Mouse (Mus musculus) right cerebral cortex, postnatal 36 days (tissue): ENCODE results near the gene Arnt.
"Not testable (repeated sequence)": the region's sequence is repeated elsewhere in the genome, so short reads cannot be mapped to it uniquely, and the experiment has no call there.

ENCODE experiments used
- DNase-seq, 2 experiments: peaks; one replicate each; pipeline ENCODE4 v3.0.0; 2022; ENCODE audit warnings: low spot score in 2 of 2, mixed read lengths in 1 of 2

Arnt gene

DNA sequence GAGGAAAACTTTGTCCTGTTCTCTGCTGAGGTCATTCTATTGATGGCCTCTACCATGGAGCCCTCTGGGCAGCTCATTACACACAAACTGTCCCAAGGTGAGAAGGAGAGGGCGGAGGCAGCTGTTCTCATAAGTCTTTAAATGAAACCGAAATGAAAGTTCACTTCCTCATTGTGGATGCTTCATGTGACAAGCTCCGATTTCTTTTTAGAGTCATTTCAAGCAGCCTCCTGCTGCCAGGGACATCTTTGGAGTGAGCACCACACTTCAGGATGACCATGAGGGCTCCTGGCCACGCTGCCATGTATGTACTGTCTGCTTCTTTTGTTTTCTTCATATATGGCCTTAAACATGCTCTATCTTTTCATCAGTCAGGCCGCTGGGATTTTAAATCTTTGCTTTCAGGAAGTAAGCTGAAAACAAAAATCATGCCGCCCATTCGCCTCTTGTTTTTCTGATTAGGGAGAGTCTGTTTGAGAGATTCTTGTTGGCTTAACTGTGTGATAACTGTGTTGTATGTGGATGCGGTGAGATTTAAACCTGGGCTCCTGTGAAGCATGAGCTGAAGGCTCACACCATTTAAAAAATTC is 92.5 kb downstream of the Arnt start, which contains the start of gene Ctss:
TSS of gene Ctss (plus strand) at position 165 of the 590 bp plus-strand sequence.
- no peak for DNase-seq

DNA sequence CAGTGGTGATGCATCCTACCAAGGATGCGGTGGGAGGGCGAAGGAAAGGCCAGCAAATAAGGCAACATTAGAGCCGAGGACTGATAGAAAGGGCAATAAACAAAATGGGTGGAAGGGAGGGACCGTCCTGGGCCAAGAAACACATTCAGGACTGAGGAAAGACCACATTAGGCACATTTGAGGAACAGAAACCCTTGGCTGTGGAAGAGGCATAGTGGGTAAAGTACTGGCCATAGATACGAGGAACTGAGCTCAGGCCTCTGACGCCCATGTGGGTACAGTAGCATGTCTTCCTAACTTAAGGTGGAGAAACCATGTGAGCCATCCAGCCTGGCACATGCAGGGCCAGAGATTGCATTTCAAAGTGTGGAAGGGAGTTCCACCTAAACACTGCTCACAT is 95.6 kb downstream of the Arnt start:
- no peak for DNase-seq

- DNase-seq, result no peak
These were observed 96.8 kb downstream of the Arnt start for GRCm38 (mm10) chr3:95531025-95531424.

- no peak for DNase-seq
These were observed 99.2 kb downstream of the Arnt start for GRCm38 (mm10) chr3:95533364-95533763.

GRCm38 (mm10) chr3:95534927-95535326 is 100.7 kb downstream of the Arnt start:
- DNase-seq, result no peak

DNA sequence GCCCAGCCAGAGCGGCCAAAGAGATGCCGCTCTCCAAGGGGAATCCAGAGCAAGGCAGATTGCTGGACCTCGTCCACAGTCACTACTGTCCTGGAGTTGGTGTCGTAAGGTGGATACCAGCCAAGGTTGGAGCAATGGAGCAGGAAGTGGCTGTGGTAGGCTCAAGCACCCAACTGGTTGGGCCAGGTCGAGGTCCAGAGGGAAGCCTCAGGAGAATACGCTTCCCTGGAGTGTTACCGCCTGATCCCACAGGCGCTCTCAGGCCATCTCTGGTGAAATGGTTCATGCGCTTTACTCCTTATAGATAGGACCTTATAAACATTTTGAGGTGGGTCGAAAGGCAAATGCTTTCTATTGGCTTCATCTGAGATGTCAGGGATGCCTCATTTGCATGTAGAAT is 104.7 kb downstream of the Arnt start:
- no peak for DNase-seq

DNA sequence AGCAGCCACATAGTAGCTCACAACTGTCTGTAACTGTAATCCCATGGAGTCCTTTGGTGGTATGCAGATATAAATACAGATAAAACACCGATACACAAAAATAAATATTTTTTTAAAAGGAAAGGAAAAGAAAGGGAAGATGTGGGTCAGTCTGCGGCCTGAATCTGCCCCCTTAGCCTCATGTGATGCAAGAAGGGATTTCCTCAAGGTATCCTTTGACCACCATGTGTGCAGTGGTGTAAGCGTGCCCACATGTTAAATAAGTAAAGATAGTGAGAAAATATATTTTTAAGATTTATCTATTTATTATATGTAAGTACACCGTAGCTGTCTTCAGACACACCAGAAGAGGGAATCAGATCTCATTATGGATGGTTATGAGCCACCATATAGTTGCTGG is 105.6 kb downstream of the Arnt start:
- DNase-seq, result no peak

GRCm38 (mm10) chr3:95541186-95541585 is 107.0 kb downstream of the Arnt start:
- DNase-seq, result not testable (repeated sequence)

GRCm38 (mm10) chr3:95542171-95542570 is 108.0 kb downstream of the Arnt start:
- DNase-seq, result no peak

DNA sequence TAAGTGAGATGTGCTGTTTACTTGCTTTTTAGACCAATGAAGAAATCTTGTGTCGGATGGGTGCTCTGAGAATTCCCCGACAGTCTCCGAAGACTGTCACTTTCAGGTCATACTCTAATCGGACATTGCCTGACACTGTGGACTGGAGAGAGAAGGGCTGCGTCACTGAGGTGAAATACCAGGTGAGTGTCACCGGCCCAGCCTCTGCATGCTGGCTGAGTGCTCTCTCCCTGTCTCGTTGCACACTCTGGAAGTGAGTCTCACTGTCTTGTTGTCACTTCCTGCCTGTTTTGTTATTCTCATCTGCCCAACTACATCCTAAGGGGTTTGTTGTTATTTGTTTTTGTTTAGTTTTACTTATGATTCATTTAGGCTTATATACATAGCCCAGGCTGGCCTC is 108.8 kb downstream of the Arnt start:
- DNase-seq, result no peak
